Mouse (Mus musculus): ENCODE measurements around the gene Rprml.

Gene Rprml

DNA sequence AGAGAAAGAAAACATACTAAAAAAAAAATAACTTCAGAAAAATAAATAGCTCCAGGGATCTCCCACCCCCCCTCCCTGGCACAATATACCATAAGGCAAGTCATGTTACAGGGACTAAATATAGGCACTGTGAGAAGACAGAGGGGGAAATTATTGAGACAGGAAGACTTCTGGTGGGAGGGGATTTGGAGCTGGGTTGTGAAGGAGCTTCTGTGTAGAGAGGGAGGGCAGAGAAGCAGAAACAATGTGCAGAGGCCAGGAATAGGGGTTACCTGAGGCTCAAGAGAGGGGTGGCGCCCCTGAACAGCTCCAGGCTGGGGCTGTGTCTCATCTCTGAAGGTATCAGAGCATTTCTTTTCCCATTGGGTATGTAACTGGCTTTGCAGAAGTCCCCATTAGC is 16.3 kb downstream of the Rprml start:
- no peak for DNase-seq (ENCODE audit: low read depth)

DNA sequence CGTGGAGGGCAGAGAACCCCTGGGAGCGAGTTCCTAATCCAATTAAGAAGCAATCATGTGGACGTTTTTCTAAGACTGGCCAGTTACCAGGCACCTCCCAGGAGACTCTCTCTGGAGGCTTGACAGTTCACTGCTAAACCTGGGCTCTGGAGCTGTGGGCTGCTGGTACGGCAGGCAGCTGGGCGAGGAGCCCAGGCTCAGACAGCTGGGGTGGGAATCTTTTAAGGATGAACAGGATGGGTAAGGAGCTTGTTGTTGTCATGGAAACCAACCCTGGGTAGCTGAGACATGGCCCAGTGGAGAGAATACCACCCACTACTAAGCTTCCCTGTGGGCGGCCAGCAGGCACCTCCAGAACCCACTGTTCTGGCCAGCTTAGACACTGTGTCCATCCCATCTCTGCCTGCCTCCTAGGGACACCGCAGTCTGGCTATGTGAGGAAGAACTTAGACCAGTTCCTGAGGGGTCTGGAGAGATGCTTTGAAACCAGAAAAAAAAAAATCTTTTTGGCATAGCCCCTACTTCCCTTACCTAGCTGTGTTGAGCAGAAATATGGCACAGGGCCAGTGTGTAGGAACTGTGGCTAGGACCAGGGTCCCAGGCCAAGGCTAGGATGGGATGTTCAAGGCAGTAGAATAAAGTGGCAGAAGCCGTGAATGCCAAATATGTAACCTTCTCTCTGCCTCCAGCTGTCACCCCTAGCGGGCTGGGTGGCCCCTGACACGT is 17.0 kb downstream of the Rprml start:
- no peak for DNase-seq (ENCODE audit: low read depth)

DNA sequence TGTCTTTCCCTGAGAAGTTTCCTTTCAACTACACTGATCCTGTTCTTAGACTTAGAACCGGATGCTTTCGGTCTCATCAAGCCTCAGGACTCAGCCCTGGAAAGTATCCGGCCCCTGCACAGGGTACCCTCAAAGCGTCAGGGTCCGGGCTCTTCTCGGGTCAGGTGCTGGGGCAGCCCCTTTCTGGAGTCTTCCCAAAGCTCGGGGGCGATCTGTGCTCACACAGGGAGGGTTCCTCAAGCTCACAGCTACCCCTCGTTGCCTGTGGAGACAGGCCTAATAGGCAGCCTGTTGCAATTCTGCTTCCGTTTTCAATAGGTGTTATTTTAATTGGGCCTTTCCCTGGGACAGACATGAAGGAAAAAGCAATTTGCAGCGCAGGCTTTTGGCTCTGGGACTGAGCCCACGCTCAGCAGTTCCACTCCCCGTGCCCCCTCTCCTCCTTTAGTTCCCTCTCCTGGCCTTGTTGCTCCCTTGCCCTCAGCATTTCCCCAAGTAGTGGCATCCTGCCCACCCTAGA is 17.6 kb downstream of the Rprml start:
- no peak for DNase-seq (ENCODE audit: low read depth)

DNA sequence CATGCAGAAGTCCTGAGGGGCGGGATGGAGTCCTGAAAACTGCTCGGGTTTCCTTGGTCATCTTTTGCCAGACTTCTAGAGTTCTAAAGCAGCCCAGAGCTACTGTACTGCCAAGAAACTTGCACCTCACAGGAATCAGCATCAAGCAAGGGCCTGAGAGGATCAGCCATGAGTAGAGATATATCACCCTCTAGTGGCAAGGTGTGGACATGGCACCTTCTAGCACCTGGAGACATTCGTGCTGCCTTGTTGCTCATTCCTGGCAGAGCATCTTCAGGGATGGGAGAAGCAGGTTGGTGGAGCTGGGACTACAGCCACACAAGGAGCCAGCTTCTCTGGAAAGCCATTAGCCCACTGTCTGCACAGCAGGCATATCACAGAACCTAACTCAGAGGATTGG is 26.2 kb downstream of the Rprml start:
- DNase-seq (ENCODE audit: low read depth) = peak; percentile 40

DNA sequence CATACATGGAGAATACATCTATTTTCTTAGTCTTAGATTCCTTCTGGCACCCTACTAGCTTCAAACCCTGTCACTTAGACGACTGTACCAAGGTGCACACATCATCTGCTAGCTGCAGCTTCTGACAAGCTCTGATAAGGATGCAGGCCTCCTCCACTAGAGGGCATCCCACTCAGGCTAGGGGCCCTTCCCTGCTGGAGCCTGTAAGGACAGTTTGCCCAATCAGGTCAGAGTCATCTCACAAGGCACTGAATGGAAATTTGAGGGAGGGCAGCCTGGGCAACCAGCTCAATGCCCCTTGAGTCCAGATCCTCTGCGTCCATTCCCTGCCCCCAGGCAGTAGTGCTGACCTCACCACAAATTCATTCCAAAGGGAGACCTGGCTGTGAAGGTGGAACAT is 27.7 kb downstream of the Rprml start:
- DNase-seq (ENCODE audit: low read depth) = peak; percentile 40

DNA sequence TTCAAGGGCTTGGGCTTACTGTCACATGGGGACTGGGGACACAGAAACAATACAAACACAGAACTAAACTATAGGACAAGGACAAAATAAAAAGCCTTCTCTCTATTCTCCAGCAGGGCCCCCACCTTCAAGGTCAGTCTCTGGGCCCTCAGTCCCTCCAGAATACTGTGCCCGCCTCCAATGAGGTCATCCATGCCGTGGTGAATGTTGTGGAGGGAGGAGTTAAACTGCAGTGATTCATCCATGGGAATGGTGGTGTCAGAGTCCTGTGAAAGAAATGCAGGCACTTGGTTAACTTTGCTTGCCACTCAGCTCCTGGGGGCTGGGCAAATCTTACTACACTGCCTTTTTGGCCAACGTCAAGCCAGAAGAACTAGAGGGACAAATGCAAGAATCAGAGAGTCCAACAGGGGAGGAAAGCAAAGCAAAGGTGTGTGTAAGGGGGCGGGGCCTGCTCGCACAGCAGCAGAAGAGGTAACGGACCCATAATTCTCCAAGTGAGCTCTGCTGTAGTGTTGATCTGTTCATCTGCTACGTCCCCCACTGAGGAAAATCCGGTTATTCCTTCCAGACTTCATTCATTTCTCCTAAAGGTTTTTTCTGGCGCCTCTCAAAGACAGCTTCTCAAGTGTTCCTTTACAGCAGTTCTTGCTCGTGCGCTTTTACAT is 34.4 kb downstream of the Rprml start:
- no peak for DNase-seq (ENCODE audit: low read depth)

DNA sequence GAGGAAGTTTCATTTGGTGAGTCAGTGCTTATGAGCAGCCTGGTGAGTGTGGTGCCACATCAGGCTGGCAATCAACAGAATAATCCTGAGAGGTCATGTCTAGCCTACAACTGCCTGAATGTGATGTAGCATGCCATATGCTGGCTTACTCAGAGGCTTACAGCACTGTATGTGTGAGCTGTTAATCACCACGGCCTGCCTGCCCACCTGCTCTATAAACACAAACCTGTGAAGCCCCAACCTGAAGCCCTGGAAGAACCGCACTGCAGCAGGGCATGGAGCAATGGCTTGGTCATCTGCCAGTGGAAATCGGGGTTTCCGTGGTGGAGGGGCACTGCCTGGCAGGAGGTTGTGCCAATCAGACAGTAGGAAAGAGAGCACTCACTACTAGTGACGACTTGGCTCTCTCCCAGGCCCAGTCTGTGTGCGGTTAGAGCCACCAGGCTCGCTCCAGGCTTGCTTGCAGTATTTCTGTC is 35.9 kb downstream of the Rprml start:
- DNase-seq (ENCODE audit: low read depth) = no peak

DNA sequence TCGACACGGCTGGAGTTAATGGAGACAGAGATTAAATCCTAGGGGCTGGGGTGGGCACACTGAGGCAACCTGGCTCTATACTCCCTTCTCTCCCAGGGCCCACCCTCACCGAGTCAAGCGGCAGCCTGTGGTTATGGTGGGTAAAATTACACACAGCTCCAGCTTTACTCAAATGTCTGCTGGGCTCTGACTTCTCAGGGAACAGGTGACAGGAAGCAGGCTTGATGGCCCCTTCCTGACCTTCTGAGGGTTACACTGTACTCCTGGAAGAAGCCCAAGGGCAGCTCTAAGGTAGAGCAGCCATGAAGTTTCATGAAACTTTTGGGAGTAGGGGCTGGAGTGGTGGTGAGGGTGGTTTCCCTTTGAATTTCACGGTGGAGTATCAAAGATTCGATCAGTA is 37.3 kb downstream of the Rprml start:
- no peak for DNase-seq (ENCODE audit: low read depth)

DNA sequence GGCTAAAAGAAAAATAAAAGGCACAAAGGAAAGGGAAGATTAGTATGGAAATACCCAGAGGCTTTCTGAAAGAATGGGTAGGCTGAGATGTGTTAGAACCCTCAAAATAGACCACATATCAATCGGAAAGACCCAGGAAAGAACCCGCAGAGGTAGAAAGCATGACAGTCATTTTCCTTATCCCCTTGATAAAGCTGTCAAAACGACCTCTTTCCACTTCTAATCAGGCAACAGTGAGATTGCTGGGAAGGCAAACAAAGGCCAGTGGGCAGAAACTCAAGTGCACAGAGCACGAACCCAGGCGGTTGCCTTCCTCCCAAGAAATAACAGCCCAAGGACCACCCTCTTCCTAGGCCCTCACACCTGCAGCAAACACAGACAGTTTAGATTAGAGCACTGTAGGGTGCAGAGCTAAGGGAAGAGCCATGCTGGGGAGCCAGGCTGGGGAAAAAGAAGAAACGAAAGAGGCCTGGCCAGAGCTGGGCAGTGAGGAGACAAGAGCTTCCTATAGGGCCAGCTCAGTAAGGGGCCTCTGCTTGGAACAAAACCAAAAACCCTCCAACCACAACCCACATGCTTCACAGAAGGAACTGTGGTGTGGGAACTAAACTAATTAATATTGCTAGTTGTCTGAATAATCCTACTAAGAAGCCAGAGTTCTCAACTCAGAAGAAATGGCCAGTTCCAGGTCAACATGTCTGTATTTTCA is 39.1 kb downstream of the Rprml start:
- DNase-seq (ENCODE audit: low read depth) = no peak

DNA sequence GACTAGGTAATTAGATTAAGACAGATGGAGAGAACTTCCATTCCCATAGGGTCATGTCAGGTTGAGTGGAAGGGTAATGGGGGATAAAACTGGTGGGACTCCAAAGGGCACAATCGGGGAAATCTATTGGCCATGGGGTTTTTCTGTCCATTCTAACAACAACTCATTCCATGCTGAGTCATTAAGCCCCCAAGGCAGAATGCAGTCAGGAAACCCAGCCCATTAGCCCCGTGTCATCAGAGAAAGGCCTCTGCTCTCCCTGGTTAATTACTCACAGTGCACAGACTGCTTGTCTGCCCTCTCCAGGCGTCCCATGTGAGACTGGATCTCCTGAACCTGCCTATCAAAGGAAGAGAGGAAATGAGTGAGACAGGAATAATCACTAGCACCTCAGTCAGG is 39.6 kb downstream of the Rprml start:
- no peak for DNase-seq (ENCODE audit: low read depth)

DNA sequence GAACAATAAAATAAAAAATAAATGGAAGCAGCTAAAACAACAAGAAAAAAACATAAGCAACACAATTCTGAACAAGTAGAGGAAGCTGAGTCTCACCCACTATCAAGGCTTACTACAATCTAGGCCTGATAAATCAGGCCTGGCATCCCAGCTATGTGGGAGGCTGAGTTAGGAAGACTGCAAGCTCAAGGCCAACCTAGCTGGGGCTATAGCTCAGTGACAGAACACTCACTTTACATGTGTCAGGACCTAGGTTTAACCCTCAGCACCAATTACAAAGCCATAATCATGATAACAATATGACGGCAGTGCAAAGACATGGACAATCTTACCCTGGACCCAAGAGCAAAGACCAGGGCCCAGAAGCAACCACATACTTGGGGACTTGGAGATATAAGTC is 41.7 kb downstream of the Rprml start:
- DNase-seq (ENCODE audit: low read depth) = no peak

DNA sequence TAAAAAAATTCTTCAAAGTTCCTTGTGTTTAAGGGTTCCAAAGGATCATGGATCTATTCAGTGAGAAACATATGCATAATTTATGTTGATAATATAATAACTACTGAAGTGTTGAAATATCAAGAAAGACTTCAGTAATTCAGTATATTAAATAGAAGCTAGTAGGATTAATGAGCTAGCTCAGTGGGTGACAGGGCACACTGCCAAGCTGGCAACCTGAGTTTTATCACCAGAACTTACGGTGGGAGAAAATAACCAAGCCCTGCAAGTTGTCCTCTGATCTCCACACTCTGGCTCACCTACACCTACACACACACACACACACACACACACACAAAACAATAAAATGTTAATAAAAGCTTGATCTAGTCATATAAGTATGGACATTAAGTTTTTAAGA is 43.9 kb downstream of the Rprml start:
- no peak for DNase-seq (ENCODE audit: low read depth)

DNA sequence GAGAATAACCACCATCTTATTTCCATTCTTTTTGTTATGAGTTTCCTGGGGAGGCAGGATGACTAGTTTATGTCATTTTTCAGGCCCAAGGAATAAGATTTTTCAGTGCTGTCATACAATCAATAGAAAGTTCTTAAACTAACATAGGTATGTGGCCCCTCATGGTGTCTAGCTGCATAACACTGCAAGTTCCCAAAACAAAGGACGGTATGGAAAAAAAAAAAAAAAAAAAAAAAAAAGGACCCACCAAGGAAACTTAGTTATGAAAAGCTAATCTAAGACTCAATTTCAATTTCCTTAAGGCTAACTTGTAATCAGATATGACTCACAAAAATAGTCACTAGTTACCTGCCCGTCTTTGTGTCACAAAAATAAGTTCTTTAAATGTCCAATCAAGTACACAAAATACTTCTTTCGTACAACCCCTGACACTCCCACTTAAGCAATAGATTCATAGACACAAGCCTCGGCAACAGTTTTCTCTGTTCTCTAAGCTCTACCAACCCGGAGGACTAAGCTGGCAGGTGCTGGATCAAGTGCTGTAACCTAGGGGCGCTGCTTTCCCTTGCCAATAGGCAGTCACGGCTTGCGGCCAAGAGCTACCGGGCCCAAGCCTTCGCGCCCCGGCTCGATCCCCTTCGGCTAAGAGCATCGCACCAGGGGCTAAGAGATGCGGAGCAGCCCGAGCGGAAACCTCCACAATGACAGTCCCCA is 47.6 kb downstream of the Rprml start:
- peak; percentile 33 for DNase-seq (ENCODE audit: low read depth)

DNA sequence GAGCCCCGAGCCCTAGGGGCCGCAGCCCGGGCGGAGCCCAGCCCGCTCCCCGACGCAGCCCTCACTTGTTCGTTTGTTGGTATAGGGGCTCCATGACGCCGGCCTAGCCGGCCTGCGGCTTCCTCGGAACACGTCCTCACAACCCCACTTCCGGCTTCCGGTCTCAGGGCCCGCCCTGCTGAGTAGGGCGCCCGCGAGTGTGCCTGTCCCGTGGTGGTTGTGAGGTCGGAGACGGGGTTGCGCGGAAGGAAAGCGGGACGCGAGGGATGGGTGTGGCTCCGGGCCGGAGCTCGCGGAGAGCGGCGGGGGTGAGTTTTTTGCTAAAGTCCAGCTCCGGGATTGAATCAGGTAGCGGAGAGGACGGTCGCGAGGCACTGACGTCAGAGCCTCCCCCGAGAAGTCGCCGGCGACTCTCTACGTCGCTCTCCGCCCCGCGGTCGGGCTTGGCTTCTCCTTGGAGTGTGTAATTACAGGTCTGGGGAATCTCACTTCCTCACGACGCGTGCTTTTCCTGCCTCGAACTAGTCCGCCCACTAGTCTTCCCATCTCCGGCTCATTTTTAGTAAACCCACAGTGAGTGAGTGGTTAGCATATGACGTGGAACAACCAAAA is 48.3 kb downstream of the Rprml start, which contains the start of gene Gosr2:
Gene Gosr2, minus strand, starts transcription at position 334 of the 612 bp plus-strand sequence.
- DNase-seq (ENCODE audit: low read depth) = peak; percentile 78

DNA sequence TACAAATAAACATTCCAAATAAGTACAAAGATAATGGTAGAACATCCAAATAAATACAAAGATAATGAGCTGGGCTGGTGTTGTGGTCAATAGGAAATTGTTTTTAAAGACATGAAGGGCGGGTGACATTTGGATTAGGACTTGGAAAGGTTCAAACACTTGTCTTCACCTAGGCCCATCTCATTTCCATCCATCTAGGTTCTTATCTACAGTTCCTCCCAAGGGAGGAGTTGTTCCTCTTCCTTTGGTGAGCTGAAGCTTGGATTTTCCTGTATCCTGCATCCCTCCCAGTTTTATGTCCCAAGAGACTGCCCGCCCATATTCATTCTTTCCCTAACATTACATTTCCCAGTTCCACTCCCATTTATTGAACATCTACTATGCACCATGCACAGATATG is 48.9 kb downstream of the Rprml start:
- no peak for DNase-seq (ENCODE audit: low read depth)
